Mouse (Mus musculus) central nervous system, embryonic 18 days (tissue): ENCODE results near the gene Fam219a. TPM values are rescaled to one million over a fixed set of nuclear protein-coding genes. Genes with fewer than 3 reads are reported as not detected.

Source experiments
- polyA plus RNA-seq: library from polyadenylated mRNA; depleted of rRNA; stranded (reverse); fragments of >200 nt; gene quantifications from 2 replicates; pipeline ENCODE4 v1.2.3, GENCODE M21; 2012; rRNA removed

The Fam219a gene
- 91.5 and 99.1 TPM in 2 replicates for polyA plus RNA-seq

GRCm38 (mm10) chr4:41569411-41569885, at the start of gene Fam219a, which contains the start of gene Dnaic1:
Gene Fam219a (minus strand): TSS chr4:41569538.
Gene Dnaic1 (plus strand): TSS chr4:41569775.

DNA sequence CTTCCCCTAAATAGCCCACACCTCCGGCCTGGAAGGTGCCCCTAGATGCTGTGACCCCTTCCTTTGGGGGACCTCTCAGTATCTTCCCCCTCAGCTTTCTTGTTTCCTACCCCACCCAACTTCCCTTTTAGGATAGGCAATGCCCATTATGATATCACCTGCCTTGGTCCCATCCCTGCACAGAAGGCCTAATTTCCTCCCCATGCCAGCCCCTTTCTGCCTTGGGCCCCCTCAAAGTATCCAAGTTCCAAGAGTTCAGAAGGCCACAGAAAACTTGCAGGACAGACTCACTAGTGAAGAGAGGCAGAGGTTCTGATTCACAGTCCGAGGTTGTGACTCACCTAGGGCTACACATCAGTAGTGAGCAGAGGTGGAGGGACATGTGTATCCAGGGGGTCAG, 52.1 kb downstream of the Fam219a start, which contains the start of gene 1110017D15Rik:
1110017D15Rik (minus strand) TSS at position 101 of the 400 bp plus-strand sequence.

GRCm38 (mm10) chr4:41502986-41503412, 66.3 kb downstream of the Fam219a start, which contains the start of gene AI464131:
Gene AI464131 (minus strand): TSS chr4:41503076.

Other genes starting within 250 kb of the Fam219a start
- 43.7 and 48.9 TPM in 2 replicates for gene Ubap1, start 220.5 kb downstream of the Fam219a start, polyA plus RNA-seq
- gene Kif24, start 104.7 kb downstream of the Fam219a start, polyA plus RNA-seq, result 2.0 and 2.1 TPM in 2 replicates
- 77.3 and 78.1 TPM in 2 replicates for gene Nudt2, start 104.4 kb downstream of the Fam219a start, polyA plus RNA-seq
- gene AI464131, start 66.5 kb downstream of the Fam219a start, polyA plus RNA-seq, result 7.1 and 8.6 TPM in 2 replicates
- gene 1110017D15Rik, start 52.2 kb downstream of the Fam219a start, polyA plus RNA-seq, result 12.6 and 14.2 TPM in 2 replicates
- gene Dnaic1, start 237 bp upstream of the Fam219a start, polyA plus RNA-seq, result 2.5 and 2.7 TPM in 2 replicates
- gene Enho, start 70.8 kb upstream of the Fam219a start, polyA plus RNA-seq, result 115 TPM in 2 replicates
- 30.4 and 39.1 TPM in 2 replicates for gene Cntfr, start 127.6 kb upstream of the Fam219a start, polyA plus RNA-seq
- 19.9 and 28.3 TPM in 2 replicates for gene Il11ra1, start 130.5 kb upstream of the Fam219a start, polyA plus RNA-seq
- 47.3 and 47.7 TPM in 2 replicates for gene Rpp25l, start 144.0 kb upstream of the Fam219a start, polyA plus RNA-seq
- gene Dctn3, start 153.6 kb upstream of the Fam219a start, polyA plus RNA-seq, result 219 and 222 TPM in 2 replicates
- 0.38 and 0.43 TPM in 2 replicates for gene Arid3c, start 161.6 kb upstream of the Fam219a start, polyA plus RNA-seq
- 101 and 103 TPM in 2 replicates for gene Galt, start 185.7 kb upstream of the Fam219a start, polyA plus RNA-seq
- 61.7 and 67.8 TPM in 2 replicates for gene Sigmar1, start 186.6 kb upstream of the Fam219a start, polyA plus RNA-seq
- gene Ccl27a, start 204.7 kb upstream of the Fam219a start, polyA plus RNA-seq, result 442 and 448 TPM in 2 replicates